Mouse (Mus musculus) left cerebral cortex, adult 9 months (tissue): ENCODE results near the gene H13.

Experiments
- DNase-seq, 2 experiments: peaks; one replicate each; pipeline ENCODE4 v3.0.0; 2022; ENCODE audit warnings: low spot score in 2 of 2

Gene H13

GRCm38 (mm10) chr2:152700725-152701124, 31.5 kb downstream of the H13 start:
- DNase-seq: no peak

GRCm38 (mm10) chr2:152703596-152704255, 34.5 kb downstream of the H13 start:
- no peak for DNase-seq

- DNase-seq: no peak
Observed at GRCm38 (mm10) chr2:152704256-152704605, 35.0 kb downstream of the H13 start.

- no peak for DNase-seq
Observed at GRCm38 (mm10) chr2:152704811-152705370, 35.6 kb downstream of the H13 start.

- peak in 1 of 2 experiments; percentile 51 for DNase-seq
Observed at GRCm38 (mm10) chr2:152705993-152706571, 36.8 kb downstream of the H13 start.

GRCm38 (mm10) chr2:152707186-152707585, 37.9 kb downstream of the H13 start:
- no peak for DNase-seq

- DNase-seq: peak in 1 of 2 experiments; percentile 79
Observed at GRCm38 (mm10) chr2:152707627-152708026, 38.4 kb downstream of the H13 start.

GRCm38 (mm10) chr2:152709066-152709465, 39.8 kb downstream of the H13 start:
- DNase-seq: no peak

GRCm38 (mm10) chr2:152716241-152716772, 47.0 kb downstream of the H13 start:
- no peak for DNase-seq

GRCm38 (mm10) chr2:152717652-152718051, 48.4 kb downstream of the H13 start:
- no peak for DNase-seq

GRCm38 (mm10) chr2:152718076-152718475, 48.8 kb downstream of the H13 start:
- no peak for DNase-seq

GRCm38 (mm10) chr2:152723651-152724331, 54.5 kb downstream of the H13 start:
- DNase-seq: no peak

- no peak for DNase-seq
Observed at GRCm38 (mm10) chr2:152724332-152724723, 55.1 kb downstream of the H13 start.

- DNase-seq: no peak
Observed at GRCm38 (mm10) chr2:152725178-152725750, 56.0 kb downstream of the H13 start.

GRCm38 (mm10) chr2:152726213-152726612, 57.0 kb downstream of the H13 start:
- no peak for DNase-seq

- DNase-seq: no peak
Observed at GRCm38 (mm10) chr2:152726751-152727335, 57.6 kb downstream of the H13 start.

- no peak for DNase-seq
Observed at GRCm38 (mm10) chr2:152727795-152728510, 58.7 kb downstream of the H13 start.

GRCm38 (mm10) chr2:152728594-152728993, 59.3 kb downstream of the H13 start:
- DNase-seq: no peak

GRCm38 (mm10) chr2:152729013-152729635, 59.9 kb downstream of the H13 start:
- DNase-seq: no peak

- DNase-seq: no peak
Observed at GRCm38 (mm10) chr2:152729636-152730020, 60.4 kb downstream of the H13 start.

GRCm38 (mm10) chr2:152733201-152733600, 63.9 kb downstream of the H13 start:
- no peak for DNase-seq
